Mouse (Mus musculus): ENCODE data around the gene Siae.

The Siae gene

GRCm38 (mm10) chr9:37569231-37569835 lies 13.8 kb downstream of the Siae start:
- DNase-seq (ENCODE audit: low spot score in 2 of 2) = no peak

- DNase-seq (ENCODE audit: low spot score in 2 of 2) = no peak
Measured at GRCm38 (mm10) chr9:37572204-37572876, 16.8 kb downstream of the Siae start.

- DNase-seq (ENCODE audit: low spot score in 2 of 2) = peak; percentile 67 to 73
Measured at GRCm38 (mm10) chr9:37576436-37576930, 21.0 kb downstream of the Siae start.

GRCm38 (mm10) chr9:37583594-37583993 lies 28.1 kb downstream of the Siae start:
- DNase-seq (ENCODE audit: low spot score in 2 of 2) = peak; percentile 29 to 40

DNA sequence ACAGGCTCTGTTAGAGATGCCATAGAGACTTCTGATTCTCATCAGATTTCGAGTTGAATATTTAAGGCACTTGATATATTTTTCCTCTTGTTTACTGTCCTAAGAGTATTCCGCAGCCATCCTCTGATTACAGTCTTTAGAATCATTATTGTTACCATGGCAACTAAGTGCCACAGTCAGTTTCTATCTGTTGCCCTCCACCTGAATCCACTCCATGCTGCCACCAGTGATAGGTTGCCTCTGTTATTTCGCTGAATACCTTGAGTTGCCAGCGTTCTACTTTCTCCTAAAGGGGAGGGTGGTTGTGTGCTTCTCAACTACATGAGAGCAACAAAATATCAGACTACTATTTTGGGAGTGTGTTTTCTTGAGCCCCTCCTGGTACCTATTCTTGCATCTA lies 31.2 kb downstream of the Siae start:
- DNase-seq (ENCODE audit: low spot score in 2 of 2) = no peak

- no peak for DNase-seq (ENCODE audit: low spot score in 2 of 2)
Measured at GRCm38 (mm10) chr9:37590381-37590780, 34.9 kb downstream of the Siae start.

- no peak for DNase-seq (ENCODE audit: low spot score in 2 of 2)
Measured at GRCm38 (mm10) chr9:37592025-37592424, 36.5 kb downstream of the Siae start.

- no peak for DNase-seq (ENCODE audit: low spot score in 2 of 2)
Measured at GRCm38 (mm10) chr9:37592633-37593032, 37.1 kb downstream of the Siae start.

DNA sequence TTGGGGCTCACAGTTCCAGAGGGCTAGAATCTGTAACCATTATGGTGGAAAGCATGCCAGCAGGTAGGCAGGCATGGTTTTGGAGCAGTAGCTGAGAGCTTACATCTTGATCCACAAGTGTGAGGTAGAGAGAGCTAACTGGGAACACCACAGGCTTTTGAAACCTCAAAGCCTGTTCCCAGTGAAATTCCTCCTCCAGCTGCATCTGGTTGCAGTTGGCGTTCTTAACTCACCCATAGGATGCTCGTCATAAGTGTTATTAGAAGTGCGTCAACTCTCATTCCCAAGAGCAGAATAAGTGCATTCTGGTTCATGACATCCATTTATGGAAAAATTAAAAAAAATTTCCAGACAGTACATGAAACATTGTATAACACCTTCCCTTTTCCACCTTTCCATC lies 38.2 kb downstream of the Siae start:
- DNase-seq (ENCODE audit: low spot score in 2 of 2) = no peak

GRCm38 (mm10) chr9:37595570-37595969 lies 40.1 kb downstream of the Siae start:
- DNase-seq (ENCODE audit: low spot score in 2 of 2) = no peak

GRCm38 (mm10) chr9:37598637-37599036 lies 43.1 kb downstream of the Siae start:
- DNase-seq (ENCODE audit: low spot score in 2 of 2) = no peak

- no peak for DNase-seq (ENCODE audit: low spot score in 2 of 2)
Measured at GRCm38 (mm10) chr9:37600538-37601205, 45.2 kb downstream of the Siae start.

- no peak for DNase-seq (ENCODE audit: low spot score in 2 of 2)
Measured at GRCm38 (mm10) chr9:37605089-37605488, 49.6 kb downstream of the Siae start.

DNA sequence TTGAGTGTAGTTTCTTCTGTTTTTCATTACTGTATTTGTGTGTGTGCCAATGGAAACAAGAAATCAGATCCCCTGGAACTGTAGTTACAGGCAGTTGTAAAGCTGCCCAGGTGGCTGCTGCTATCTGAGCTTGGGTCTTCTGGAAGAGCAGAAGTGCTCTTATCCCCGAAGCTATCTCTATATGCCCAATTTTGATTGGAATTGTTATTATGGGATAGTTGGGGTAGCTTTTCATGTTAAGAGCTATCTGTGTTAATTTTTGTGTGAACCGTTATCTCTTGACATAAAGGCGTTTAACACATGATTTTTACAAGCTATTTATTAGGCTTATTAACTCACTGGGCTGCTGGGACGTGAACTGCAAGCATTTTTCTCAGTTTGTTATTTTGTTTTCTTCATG lies 54.1 kb downstream of the Siae start:
- no peak for DNase-seq (ENCODE audit: low spot score in 2 of 2)

DNA sequence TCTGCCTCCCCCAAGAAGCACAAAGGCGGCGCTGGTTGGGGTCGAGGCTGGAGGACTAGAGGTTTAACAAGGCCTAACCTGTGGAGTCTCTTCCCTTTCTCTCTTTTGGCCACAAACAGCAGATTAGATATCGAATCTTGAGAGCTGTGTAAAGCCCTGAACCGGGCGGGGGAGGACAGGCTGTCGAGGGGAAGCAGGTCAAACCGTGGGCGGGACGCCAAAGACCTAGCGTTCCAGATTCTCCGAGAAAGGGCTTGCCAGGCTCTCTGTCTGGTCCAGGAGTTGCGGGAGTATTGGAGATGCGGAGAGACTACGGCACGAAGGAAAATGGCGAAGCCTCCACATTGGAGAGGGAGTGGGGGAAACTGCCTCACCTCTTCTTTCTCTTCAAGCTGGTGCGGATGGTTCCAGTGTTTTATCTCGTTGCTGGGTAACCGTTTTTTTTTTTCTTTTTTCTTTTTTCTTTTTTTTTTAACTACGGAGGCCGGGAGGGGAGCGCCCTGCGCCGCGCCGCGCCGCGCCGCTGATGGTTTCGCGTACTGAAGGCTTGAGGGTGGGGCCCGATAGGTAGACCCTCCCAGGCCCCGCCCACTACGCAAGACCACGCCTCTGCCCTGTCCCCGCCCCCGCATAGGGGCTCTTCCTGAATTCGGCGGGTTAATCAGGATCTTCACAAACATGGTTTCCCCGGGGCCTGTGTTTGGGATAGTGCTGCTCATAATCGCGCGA lies 57.8 kb downstream of the Siae start, which contains the start of gene Spa17:
Gene Spa17 (minus strand): TSS at position 541 of the 729 bp plus-strand sequence.
- DNase-seq (ENCODE audit: low spot score in 2 of 2) = peak; percentile 87 to 91

DNA sequence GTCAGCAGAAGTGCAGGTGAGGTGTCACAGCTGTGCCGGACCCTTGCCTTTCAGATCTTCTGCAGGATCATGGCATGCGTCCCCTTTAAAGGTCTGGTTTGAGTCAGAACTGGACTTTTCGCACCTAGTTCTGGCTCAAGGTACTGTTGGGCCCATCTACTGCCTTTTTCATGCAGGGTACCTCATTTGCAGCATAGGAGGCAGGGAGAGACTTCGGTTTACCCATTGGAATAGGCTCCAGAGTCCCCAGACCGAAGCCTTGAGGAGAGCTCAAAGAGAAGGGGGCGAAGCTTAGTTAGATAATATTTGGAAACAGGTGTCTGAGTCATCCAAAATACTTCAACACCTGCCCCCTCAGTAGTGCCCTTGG lies 58.4 kb downstream of the Siae start:
- DNase-seq (ENCODE audit: low spot score in 2 of 2) = no peak

- no peak for DNase-seq (ENCODE audit: low spot score in 2 of 2)
Measured at GRCm38 (mm10) chr9:37614316-37614715, 58.8 kb downstream of the Siae start.

- DNase-seq (ENCODE audit: low spot score in 2 of 2) = no peak
Measured at GRCm38 (mm10) chr9:37615220-37615619, 59.7 kb downstream of the Siae start.

DNA sequence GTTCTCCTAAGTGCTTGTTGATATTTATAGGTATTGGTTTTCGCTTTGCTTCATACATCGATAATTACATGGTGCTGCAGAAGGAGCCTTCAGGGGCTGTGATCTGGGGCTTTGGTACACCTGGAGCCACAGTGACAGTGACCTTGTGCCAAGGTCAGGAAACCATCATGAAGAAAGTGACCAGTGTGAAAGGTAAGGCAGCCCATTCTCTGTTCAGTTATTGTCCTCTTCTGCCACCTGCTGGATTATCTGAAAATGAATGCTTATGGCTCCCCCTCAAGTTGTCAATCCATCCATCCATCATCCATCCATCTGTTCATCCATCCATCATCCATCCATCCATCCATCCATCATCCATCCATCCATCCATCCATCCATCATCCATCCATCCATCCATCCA lies 61.3 kb downstream of the Siae start:
- peak in 1 of 2 experiments; percentile 29 for DNase-seq (ENCODE audit: low spot score in 2 of 2)

DNA sequence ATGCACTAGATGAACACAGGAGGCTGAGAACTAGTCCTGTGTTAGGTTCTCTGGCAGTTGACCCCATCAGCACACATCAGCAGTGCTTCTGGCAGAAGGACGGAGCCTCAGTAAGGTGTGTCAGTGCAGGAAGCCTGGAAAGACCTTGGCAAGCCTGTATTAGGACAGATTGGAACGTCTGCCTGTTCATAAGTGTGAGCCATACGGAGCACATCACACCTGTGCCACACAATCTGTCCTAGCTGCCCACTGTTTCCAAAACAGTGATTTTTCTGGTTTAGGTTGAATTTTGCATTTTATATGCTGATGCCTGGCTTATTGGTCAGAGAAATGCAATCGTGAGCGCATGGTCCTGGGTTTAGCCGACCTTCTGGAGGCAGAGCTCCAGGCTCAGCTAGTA lies 65.8 kb downstream of the Siae start:
- no peak for DNase-seq (ENCODE audit: low spot score in 2 of 2)

DNA sequence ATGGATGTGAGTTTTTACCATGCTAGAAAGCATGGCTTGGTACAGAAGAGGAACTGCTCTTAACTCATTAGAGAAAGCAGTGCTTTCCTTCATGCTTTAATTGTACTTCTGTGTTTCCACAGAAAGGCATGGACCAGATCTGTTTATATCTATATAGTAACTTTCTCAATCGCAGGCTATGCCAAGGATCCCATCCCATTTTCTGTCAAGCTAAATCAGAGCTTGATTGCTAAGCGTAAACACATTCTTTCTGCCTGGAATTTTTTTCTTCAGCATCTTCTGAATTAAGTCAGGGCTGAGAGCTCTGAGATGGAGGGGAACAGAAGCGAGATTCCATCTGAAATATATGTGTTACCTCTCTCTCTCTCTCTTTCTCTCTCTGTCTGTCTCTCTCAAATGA lies 68.5 kb downstream of the Siae start:
- no peak for DNase-seq (ENCODE audit: low spot score in 2 of 2)

DNA sequence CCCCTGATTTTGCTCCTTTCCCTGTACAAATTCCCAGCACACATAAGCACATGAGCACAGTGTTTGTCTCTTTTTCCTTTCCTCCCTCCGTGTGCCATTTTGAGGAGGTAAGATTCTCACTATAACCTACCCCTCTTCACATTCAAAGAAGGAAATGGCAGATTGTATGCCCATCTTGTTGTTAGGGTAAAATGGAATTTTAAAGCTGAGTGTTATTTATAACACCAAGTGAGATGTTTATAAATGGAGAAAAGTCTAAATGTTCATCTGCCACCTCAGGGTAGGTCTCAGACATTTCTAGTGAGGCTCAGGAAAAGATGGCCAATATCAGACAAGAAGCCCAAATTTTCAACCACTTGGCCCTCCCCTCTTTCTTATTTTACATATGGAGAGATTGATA lies 69.0 kb downstream of the Siae start:
- DNase-seq (ENCODE audit: low spot score in 2 of 2) = no peak

Measured in spleen, postnatal 36 days (tissue).